Mouse (Mus musculus) MEL (cell line): Measurements from ENCODE around the gene Ifit1bl1. TPM values are rescaled to one million over a fixed set of nuclear protein-coding genes. Genes with fewer than 3 reads are reported as not detected.

ENCODE experiments used
- DNase-seq: peaks from one replicate; pipeline ENCODE4 v3.0.0; 2011; ENCODE audit warnings: low read depth, low spot score
- H3K27ac ChIP-seq: 2 replicates; pipeline ENCODE4 v1.5.1; 2012; ENCODE audit warnings: low read depth, mild to moderate bottlenecking, control low read depth, low read length, moderate library complexity; ENCODE audit not compliant: control insufficient read depth
- H3K27me3 ChIP-seq, 2 experiments: fragments of 150-350 bp in 1 of 2; sonication (generic) in 1 of 2; 2 replicates each; pipeline ENCODE4 v1.6.1; 2012; ENCODE audit warnings: low read length in 2 of 2, mild to moderate bottlenecking in 2 of 2, improper control_type of control experiment in 1 of 2, moderate library complexity in 1 of 2; ENCODE audit not compliant: insufficient read depth in 2 of 2, control insufficient read depth in 1 of 2
- H3K36me3 ChIP-seq, 2 experiments: 2 replicates each; pipeline ENCODE4 v1.6.1; 2012 to 2014; ENCODE audit warnings: low read length in 2 of 2, improper control_type of control experiment in 1 of 2, inconsistent platforms in 1 of 2, mild to moderate bottlenecking in 1 of 2; ENCODE audit not compliant: insufficient read depth in 2 of 2, control insufficient read depth in 1 of 2
- H3K4me1 ChIP-seq, 2 experiments: fragments of 150-350 bp in 1 of 2; sonication (generic) in 1 of 2; 2 replicates each; pipeline ENCODE4 v1.6.1; 2012; ENCODE audit warnings: low read length in 2 of 2, improper control_type of control experiment in 1 of 2, mild to moderate bottlenecking in 1 of 2; ENCODE audit not compliant: insufficient read depth in 2 of 2, control insufficient read depth in 1 of 2
- H3K4me3 ChIP-seq, 2 experiments: fragments of 150-350 bp in 1 of 2; sonication (generic) in 1 of 2; 2 replicates each; pipeline ENCODE4 v1.5.1; 2012; ENCODE audit warnings: low read depth in 2 of 2, low read length in 2 of 2, mild to moderate bottlenecking in 2 of 2, moderate library complexity in 2 of 2, control low read depth in 1 of 2, improper control_type of control experiment in 1 of 2; ENCODE audit not compliant: control insufficient read depth in 1 of 2, insufficient read depth in 1 of 2
- H3K79me2 ChIP-seq: 2 replicates; pipeline ENCODE4 v1.6.1; 2012; ENCODE audit warnings: mild to moderate bottlenecking, low read length, moderate library complexity; ENCODE audit not compliant: control insufficient read depth, poor library complexity, insufficient read depth
- H3K9ac ChIP-seq: 2 replicates; pipeline ENCODE4 v1.6.1; 2012; ENCODE audit warnings: low read depth, mild to moderate bottlenecking, control low read depth, low read length, moderate library complexity; ENCODE audit not compliant: control insufficient read depth, poor library complexity, severe bottlenecking
- H3K9me3 ChIP-seq: fragments of 150-350 bp; sonication (generic); replicated peaks from 2 replicates; pipeline ENCODE4 v1.6.1; 2012; ENCODE audit warnings: mild to moderate bottlenecking, low read length, improper control_type of control experiment, moderate library complexity; ENCODE audit not compliant: insufficient read depth
- BHLHE40 ChIP-seq: IDR thresholded peaks from 2 replicates; pipeline ENCODE4 v1.6.1; 2012; ENCODE audit warnings: low read depth, mild to moderate bottlenecking, inconsistent platforms, low read length, improper control_type of control experiment, borderline replicate concordance
- CHD1 ChIP-seq: IDR thresholded peaks from 2 replicates; pipeline ENCODE4 v1.6.1; 2012; ENCODE audit warnings: low read depth, mild to moderate bottlenecking, inconsistent platforms, low read length, improper control_type of control experiment
- CHD2 ChIP-seq: IDR thresholded peaks from 2 replicates; pipeline ENCODE4 v1.6.1; 2011; ENCODE audit warnings: low read length, improper control_type of control experiment
- CTCF ChIP-seq, 3 experiments: IDR thresholded peaks in 2 of 3; conservative IDR thresholded peaks in 1 of 3; 2 replicates each; pipeline ENCODE4 v1.5.1; 2011 to 2012; ENCODE audit warnings: low read length in 3 of 3, low read depth in 2 of 3, mild to moderate bottlenecking in 2 of 3, improper control_type of control experiment in 1 of 3, inconsistent platforms in 1 of 3, mixed read lengths in 1 of 3, moderate library complexity in 1 of 3; ENCODE audit not compliant: control insufficient read depth in 1 of 3, insufficient read depth in 1 of 3, poor library complexity in 1 of 3, severe bottlenecking in 1 of 3
- E2F4 ChIP-seq: IDR thresholded peaks from 2 replicates; pipeline ENCODE4 v1.6.1; 2011; ENCODE audit warnings: low read depth, low read length, improper control_type of control experiment, borderline replicate concordance
- ETS1 ChIP-seq: IDR thresholded peaks from 2 replicates; pipeline ENCODE4 v1.6.1; 2012; ENCODE audit warnings: low read depth, mild to moderate bottlenecking, inconsistent platforms, low read length, improper control_type of control experiment, moderate library complexity
- GABPA ChIP-seq: IDR thresholded peaks from 2 replicates; pipeline ENCODE4 v1.6.1; 2012; ENCODE audit warnings: low read depth, mild to moderate bottlenecking, inconsistent platforms, low read length, improper control_type of control experiment, moderate library complexity
- GATA1 ChIP-seq: IDR thresholded peaks from 2 replicates; pipeline ENCODE4 v1.6.1; 2011; ENCODE audit warnings: low read depth, low read length, improper control_type of control experiment
- HCFC1 ChIP-seq: IDR thresholded peaks from 2 replicates; pipeline ENCODE4 v1.6.1; 2012; ENCODE audit warnings: low read depth, mild to moderate bottlenecking, inconsistent platforms, low read length, improper control_type of control experiment, moderate library complexity
- JUND ChIP-seq: IDR thresholded peaks from 2 replicates; pipeline ENCODE4 v1.6.1; 2011; ENCODE audit warnings: low read depth, mild to moderate bottlenecking, improper control_type of control experiment, low read length
- KAT2A ChIP-seq: conservative IDR thresholded peaks from 2 replicates; pipeline ENCODE4 v1.6.1; 2012; ENCODE audit warnings: low read depth, low read length, improper control_type of control experiment, inconsistent platforms
- MAX ChIP-seq: IDR thresholded peaks from 2 replicates; pipeline ENCODE4 v1.6.1; 2011; ENCODE audit warnings: low read length, improper control_type of control experiment
- MAZ ChIP-seq: IDR thresholded peaks from 2 replicates; pipeline ENCODE4 v1.6.1; 2012; ENCODE audit warnings: low read depth, mild to moderate bottlenecking, inconsistent platforms, low read length, improper control_type of control experiment
- MXI1 ChIP-seq: IDR thresholded peaks from 2 replicates; pipeline ENCODE4 v1.6.1; 2011; ENCODE audit warnings: mild to moderate bottlenecking, low read depth, low read length, improper control_type of control experiment
- MYB ChIP-seq: IDR thresholded peaks from 2 replicates; pipeline ENCODE4 v1.6.1; 2011; ENCODE audit warnings: mild to moderate bottlenecking, low read depth, low read length, improper control_type of control experiment
- MYC ChIP-seq: IDR thresholded peaks from 2 replicates; pipeline ENCODE4 v1.6.1; 2011; ENCODE audit warnings: low read depth, mild to moderate bottlenecking, low read length, improper control_type of control experiment, moderate library complexity
- NELFE ChIP-seq: IDR thresholded peaks from 2 replicates; pipeline ENCODE4 v1.6.1; 2011; ENCODE audit warnings: low read depth, low read length, improper control_type of control experiment
- POLR2A ChIP-seq, 2 experiments: IDR thresholded peaks; 2 replicates each; pipeline ENCODE4 v1.6.1; 2011 to 2012; ENCODE audit warnings: low read length in 2 of 2, mild to moderate bottlenecking in 2 of 2, control low read depth in 1 of 2, improper control_type of control experiment in 1 of 2, low read depth in 1 of 2, moderate library complexity in 1 of 2; ENCODE audit not compliant: control insufficient read depth in 1 of 2, insufficient read depth in 1 of 2, poor library complexity in 1 of 2
- POLR2AphosphoS5 ChIP-seq: IDR thresholded peaks from 2 replicates; pipeline ENCODE4 v1.6.1; 2012; ENCODE audit warnings: low read depth, borderline replicate concordance, mild to moderate bottlenecking, inconsistent platforms, low read length, moderate library complexity, mixed read lengths
- RAD21 ChIP-seq: IDR thresholded peaks from 2 replicates; pipeline ENCODE4 v1.6.1; 2011; ENCODE audit warnings: mild to moderate bottlenecking, low read depth, low read length, improper control_type of control experiment
- RCOR1 ChIP-seq: IDR thresholded peaks from 2 replicates; pipeline ENCODE4 v1.6.1; 2012; ENCODE audit warnings: low read depth, mild to moderate bottlenecking, inconsistent platforms, low read length, improper control_type of control experiment
- TAL1 ChIP-seq: IDR thresholded peaks from 2 replicates; pipeline ENCODE4 v1.6.1; 2012; ENCODE audit warnings: mild to moderate bottlenecking, inconsistent platforms, low read length, moderate library complexity, mixed read lengths
- TBP ChIP-seq: IDR thresholded peaks from 2 replicates; pipeline ENCODE4 v1.8.0; 2011; ENCODE audit warnings: low read depth, low read length, improper control_type of control experiment
- TCF12 ChIP-seq: IDR thresholded peaks from 2 replicates; pipeline ENCODE4 v1.6.1; 2014; ENCODE audit warnings: low read depth, mild to moderate bottlenecking, inconsistent platforms, low read length, improper control_type of control experiment, moderate library complexity
- UBTF ChIP-seq: IDR thresholded peaks from 2 replicates; pipeline ENCODE4 v1.6.1; 2012; ENCODE audit warnings: low read depth, mild to moderate bottlenecking, inconsistent platforms, low read length, improper control_type of control experiment, moderate library complexity, borderline replicate concordance; ENCODE audit not compliant: insufficient read depth
- USF1 ChIP-seq: IDR thresholded peaks from 2 replicates; pipeline ENCODE4 v1.6.1; 2014; ENCODE audit warnings: low read depth, mild to moderate bottlenecking, inconsistent platforms, low read length, improper control_type of control experiment, moderate library complexity
- USF2 ChIP-seq, 2 experiments: IDR thresholded peaks; 2 replicates each; pipeline ENCODE4 v1.6.1; 2011 to 2012; ENCODE audit warnings: improper control_type of control experiment in 2 of 2, low read length in 2 of 2, borderline replicate concordance in 1 of 2, inconsistent platforms in 1 of 2, low read depth in 1 of 2, mild to moderate bottlenecking in 1 of 2; ENCODE audit not compliant: insufficient read depth in 1 of 2
- ZC3H11A ChIP-seq: IDR thresholded peaks from 2 replicates; pipeline ENCODE4 v1.6.1; 2012; ENCODE audit warnings: low read depth, mild to moderate bottlenecking, inconsistent platforms, low read length, improper control_type of control experiment
- ZMIZ1 ChIP-seq: IDR thresholded peaks from 2 replicates; pipeline ENCODE4 v1.6.1; 2012; ENCODE audit warnings: low read depth, mild to moderate bottlenecking, inconsistent platforms, low read length, improper control_type of control experiment, moderate library complexity
- ZNF384 ChIP-seq: IDR thresholded peaks from 2 replicates; pipeline ENCODE4 v1.6.1; 2012; ENCODE audit warnings: low read depth, mild to moderate bottlenecking, inconsistent platforms, low read length, improper control_type of control experiment
- polyA plus RNA-seq, 2 experiments: library from polyadenylated mRNA; stranded (reverse) in 1 of 2; unstranded in 1 of 2; fragments of >175 nt in 1 of 2; fragments of >200 nt in 1 of 2; gene quantifications; 2 replicates each; pipeline versions ENCODE4 v1.2.1 to v1.2.4; 2012; ENCODE audit warnings: low replicate concordance in 2 of 2, low read depth in 1 of 2; ENCODE audit not compliant: insufficient read length in 2 of 2, insufficient read depth in 1 of 2, missing spikeins in 1 of 2
- total RNA-seq: library from RNA; depleted of rRNA; stranded (reverse); fragments of 300-350 nt; gene quantifications from 2 replicates; pipeline ENCODE4 v1.2.3, GENCODE M21; 2012

The Ifit1bl1 gene
- total and polyA plus RNA-seq, 3 experiments = 0.08 TPM; not detected in 2

DNA sequence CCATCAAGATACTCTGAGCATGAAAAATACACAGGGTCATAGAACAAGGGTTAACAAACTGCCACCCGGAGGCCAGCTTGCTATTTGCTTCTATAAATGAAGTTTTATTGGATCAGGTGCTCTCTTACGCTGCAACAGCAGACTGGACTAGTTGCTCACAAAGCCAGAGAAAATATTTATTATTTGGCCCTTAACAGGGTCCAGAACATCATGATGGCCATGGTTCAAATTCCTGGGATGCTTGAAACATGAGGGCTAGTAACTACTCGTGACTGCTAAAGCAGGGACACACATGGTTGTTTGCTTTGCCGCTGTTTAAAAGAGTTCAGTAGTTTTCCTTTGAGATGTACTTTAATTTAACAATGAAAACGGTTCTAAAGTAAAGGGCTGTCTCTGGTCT lies 49.8 kb downstream of the Ifit1bl1 start:
- Histone ChIP-seq H3K4me3 (no peak overlapping the region), H3K4me1 (peaks cover 0 to 2% of the 10 kb centered on the region in 2 experiments; a peak in 2 of 4 replicates), H3K9me3 (no peaks in the 10 kb centered on the region), H3K79me2 (no peaks in the 10 kb centered on the region), H3K27me3 (peaks cover 0 to 2% of the 10 kb centered on the region in 2 experiments; a peak in 1 of 4 replicates), H3K9ac (no peak overlapping the region), H3K27ac (no peak overlapping the region), H3K36me3 (peaks cover 0 to 3% of the 10 kb centered on the region in 2 experiments; a peak in 2 of 4 replicates)
- no peak for DNase-seq
- TF ChIP-seq MAZ = no peak

GRCm38 (mm10) chr19:34550534-34551223 lies 51.1 kb downstream of the Ifit1bl1 start, which contains the start of gene Ifit2:
Ifit2 (plus strand) TSS chr19:34550694.
- H3K9ac ChIP-seq = peak within 1 kb of the TSS; percentile 37
- no peaks in the 10 kb centered on the region for H3K79me2 ChIP-seq
- H3K27me3 ChIP-seq = peaks cover 0 to 2% of the 10 kb centered on the region in 2 experiments; a peak in 1 of 4 replicates
- H3K4me3 ChIP-seq = peak within 1 kb of the TSS; percentile 45 to 60
- H3K9me3 ChIP-seq = no peaks in the 10 kb centered on the region
- H3K36me3 ChIP-seq = peaks cover 0 to 3% of the 10 kb centered on the region in 2 experiments; a peak in 2 of 4 replicates
- peak; percentile 89 for DNase-seq
- H3K4me1 ChIP-seq = peaks cover 0 to 2% of the 10 kb centered on the region in 2 experiments; a peak in 2 of 4 replicates
- peak within 1 kb of the TSS; percentile 3; the same call in 1 of the 2 replicates for H3K27ac ChIP-seq
- TF ChIP-seq RCOR1 (peak; percentile 58), ETS1 (no peak), POLR2AphosphoS5 (no peak), JUND (no peak), CHD2 (no peak), TAL1 (no peak), ZMIZ1 (no peak), POLR2A (IDR thresholded peaks at IDR 0.05; ENCODE audit: control insufficient read depth in 1 of 2, insufficient read depth in 1 of 2, low read depth in 1 of 2, low read length in 2 of 2, poor library complexity in 1 of 2) (0 out of 4 replicates have a peak, but pooled peaks of 1 of the 2 experiments have one; percentile 37), CTCF (IDR thresholded peaks at IDR 0.05 in 2 of 3, conservative IDR thresholded peaks at IDR 0.05 in 1 of 3; ENCODE audit: control insufficient read depth in 1 of 3, insufficient read depth in 1 of 3, low read depth in 2 of 3, low read length in 3 of 3, poor library complexity in 1 of 3, severe bottlenecking in 1 of 3) (peak; percentile 60 to 73 (median 68)), BHLHE40 (no peak), USF2 (IDR thresholded peaks at IDR 0.05; ENCODE audit: borderline replicate concordance in 1 of 2, insufficient read depth in 1 of 2, low read depth in 1 of 2, low read length in 2 of 2) (no peak), TBP (no peak), TCF12 (0 out of 2 replicates have a peak, but pooled peaks have one; percentile 30), GATA1 (no peak), USF1 (no peak), MAX (0 out of 2 replicates have a peak, but pooled peaks have one; percentile 49), RAD21 (peak; percentile 55), MYB (peak; percentile 14; the same call in 1 of the 2 replicates), UBTF (no peak), MYC (no peak), GABPA (no peak), NELFE (no peak; the same call in 1 of the 2 replicates), E2F4 (peak; percentile 93), CHD1 (no peak), MXI1 (no peak), KAT2A (no peak; the same call in 1 of the 2 replicates), ZC3H11A (0 out of 2 replicates have a peak, but pooled peaks have one; percentile 25), HCFC1 (peak; percentile 87), ZNF384 (peak; percentile 59; the same call in 1 of the 2 replicates)
